Mouse (Mus musculus) spleen, postnatal 10 days (tissue): ENCODE data around the gene Olfr1121.
"Not testable (repeated sequence)": the region's sequence is repeated elsewhere in the genome, so short reads cannot be mapped to it uniquely, and the experiment has no call there.

Experiments
- DNase-seq, 2 experiments: peaks; one replicate each; pipeline ENCODE4 v3.0.0; 2021 to 2022; ENCODE audit warnings: low spot score in 2 of 2

Olfr1121 gene

GRCm38 (mm10) chr2:87369595-87369994, at the start of gene Olfr1121:
Olfr1121 (plus strand) TSS chr2:87369895.
- DNase-seq: no peak

DNA sequence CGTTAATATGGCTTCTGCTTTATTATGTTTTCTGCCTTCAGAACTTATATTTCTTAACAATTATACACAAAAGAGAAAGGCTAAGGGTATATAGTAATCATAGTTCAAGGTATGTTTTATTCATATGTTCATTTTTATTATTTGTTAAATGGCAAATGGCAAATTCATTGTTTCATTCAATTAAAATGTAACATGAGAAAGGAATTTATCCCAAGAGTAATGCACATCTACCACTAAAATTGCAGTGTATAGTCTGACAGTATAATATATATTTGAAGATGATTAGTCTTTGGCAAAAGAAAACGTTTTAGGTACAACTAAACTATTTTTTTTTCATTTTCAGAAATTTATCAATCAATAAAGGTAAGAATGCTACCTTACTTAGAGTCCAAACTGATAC, 15.2 kb upstream of the Olfr1121 start, which contains the start of gene Olfr1120:
Olfr1120 (plus strand) TSS at position 301 of the 400 bp plus-strand sequence.
- DNase-seq: no peak

- DNase-seq: not testable (repeated sequence)
Measured at GRCm38 (mm10) chr2:87360121-87360520, 9.6 kb upstream of the Olfr1121 start.

GRCm38 (mm10) chr2:87371726-87372125, 2.0 kb downstream of the Olfr1121 start:
- no peak for DNase-seq

- no peak for DNase-seq
Measured at GRCm38 (mm10) chr2:87383935-87384334, 14.2 kb downstream of the Olfr1121 start.

GRCm38 (mm10) chr2:87385549-87385948, 15.9 kb downstream of the Olfr1121 start, which contains the start of gene Olfr1122:
Olfr1122 (plus strand) TSS chr2:87385849.
- no peak for DNase-seq

- not testable (repeated sequence) for DNase-seq
Measured at GRCm38 (mm10) chr2:87393605-87394004, 23.9 kb downstream of the Olfr1121 start.

GRCm38 (mm10) chr2:87394686-87395085, 25.0 kb downstream of the Olfr1121 start:
- not testable (repeated sequence) for DNase-seq

GRCm38 (mm10) chr2:87416335-87416734, 46.6 kb downstream of the Olfr1121 start, which contains the start of gene Olfr1123:
Olfr1123 (plus strand) TSS chr2:87416635.
- DNase-seq: no peak
